In genomic region chr6:58596294-58596653, GRCm38 (mm10) we compare ENCODE assay signal across 9 mouse cellular contexts. TPM values are rescaled to one million over a fixed set of nuclear protein-coding genes. Genes with fewer than 3 reads are reported as not detected.
A peak's percentile ranks its signal among the peaks of the same experiment; 100 is the strongest.
DNase-seq lines count a peak whose midpoint lies in the region; ATAC-seq and TF ChIP-seq lines count a peak whose summit lies in the region.
"Had no signal": no experiment of that assay in that cellular context is flagged by ENCODE, and none has a peak within 500 bp of the region (broad histone marks: within the 10 kb centered on the region; RNA-seq: fewer than 3 reads in every experiment).

No protein-coding gene starts in this region.

- 15% methylated on average over 16 of the region's 16 CpGs for WGBS in cerebellum, adult 2 months
- 17% methylated on average over 16 of the region's 16 CpGs for WGBS in midbrain, embryonic 10.5 days

- H3K27ac ChIP-seq in cerebellum, adult 2 months (ENCODE audit: insufficient read depth, low read length) = peak overlapping the region; percentile 59; the same call in 1 of the 2 replicates
- H3K27ac ChIP-seq in midbrain, embryonic 10.5 days (replicated peaks) = peak overlapping the region; percentile 79

- intact Hi-C loops in left cerebral cortex, postnatal 25 days (cut with DNase I) = no loop called here

- no peaks in the 10 kb centered on the region for H3K27me3 ChIP-seq in cerebellum, adult 2 months (ENCODE audit: control insufficient read depth, insufficient read depth, low read length)
- no peaks in the 10 kb centered on the region for H3K27me3 ChIP-seq in midbrain, embryonic 10.5 days (ENCODE audit: low read depth, poor library complexity, severe bottlenecking)
- H3K27me3 ChIP-seq in splenic B cell, adult 2 months (ENCODE audit: control insufficient read depth, insufficient read depth, low read length, poor library complexity, severe bottlenecking) = no peaks in the 10 kb centered on the region
- H3K27me3 ChIP-seq: Patski had no signal

- H3K4me1 ChIP-seq in cerebellum, adult 2 months (ENCODE audit: control insufficient read depth, insufficient read depth, low read length) = no peaks in the 10 kb centered on the region
- H3K4me1 ChIP-seq in midbrain, embryonic 10.5 days = peaks cover 26% of the 10 kb centered on the region

- no peaks in the 10 kb centered on the region for H3K36me3 ChIP-seq in midbrain, embryonic 10.5 days
- H3K36me3 ChIP-seq in splenic B cell, adult 2 months (ENCODE audit: control insufficient read depth, insufficient read depth, low read length, poor library complexity, severe bottlenecking) = no peaks in the 10 kb centered on the region

- no peak for TF ChIP-seq CTCF in cerebellum, adult 2 months (IDR thresholded peaks at IDR 0.05; ENCODE audit: borderline replicate concordance, insufficient read depth, low read depth, low read length)

- no peak for DNase-seq in cerebellum, adult 2 months
- DNase-seq in cerebellum, postnatal 36 days = no peak
- DNase-seq in T-cell, adult 2 months (ENCODE audit: low spot score) = peak; percentile 32
- peak; percentile 18 to 32 for DNase-seq in left cerebral cortex, postnatal 25 days (ENCODE audit: low spot score in 2 of 2)
- peak; percentile 58 for DNase-seq in midbrain, embryonic 10.5 days (ENCODE audit: low spot score)
- DNase-seq in splenic B cell, adult 2 months (ENCODE audit: low read depth, low spot score) = peak; percentile 35

- 0 out of 2 replicates have a peak, but pooled peaks have one; percentile 23 for ATAC-seq in erythroid progenitor cell, adult 5-6 weeks (replicated peaks; ENCODE audit: low FRiP score, poor library complexity, severe bottlenecking)
- peak; percentile 56 to 64 for ATAC-seq in hematopoietic stem cell, adult 5-6 weeks (replicated peaks in 1 of 2; ENCODE audit: insufficient read depth in 1 of 2, low FRiP score in 2 of 2, low TSS enrichment in 1 of 2, low read depth in 1 of 2, poor library complexity in 2 of 2, severe bottlenecking in 2 of 2)

- H3K4me3 ChIP-seq in cerebellum, adult 2 months (replicated peaks; ENCODE audit: insufficient read depth, low read depth, low read length) = peak overlapping the region; percentile 59
- H3K4me3 ChIP-seq in midbrain, embryonic 10.5 days = peak overlapping the region; percentile 47

- H3K9me3 ChIP-seq in midbrain, embryonic 10.5 days (replicated peaks) = peaks cover 6% of the 10 kb centered on the region

- TF ChIP-seq POLR2A in cerebellum, adult 2 months (IDR thresholded peaks at IDR 0.05; ENCODE audit: borderline replicate concordance, insufficient read depth, low read length) = no peak

RNA-seq across cellular contexts. Expression of gene Abcg2, which starts 12.0 kb away (rescaled TPM):
- 16.4 and 16.8 TPM in 2 replicates for polyA plus RNA-seq in cerebellum, adult 2 months (2012; rRNA removed)
- total RNA-seq in erythroid progenitor cell, adult 5-6 weeks (2015; ENCODE audit: low replicate concordance) = 226 and 296 TPM in 2 replicates
- 601 and 799 TPM in 2 replicates for total RNA-seq in erythroid progenitor cell, adult 5-6 weeks (2017; ENCODE audit: low replicate concordance)
- 67.7 and 97.2 TPM in 2 replicates for total RNA-seq in hematopoietic stem cell, adult 5-6 weeks (2017)
- total RNA-seq in left cerebral cortex, postnatal 25 days (2021) = 10 to 100 TPM; 21.1 to 23.2 TPM
- polyA plus RNA-seq in midbrain, embryonic 10.5 days (2016; fragmentation: Nextera tagmentation; extraction: Ambion mirVana) = 52.1 and 54.0 TPM in 2 replicates

Comparison
In these comparisons a context has a peak if more than half of its experiments do, and no peak if none do; other contexts are left out.
1. DNase-seq: peak in T-cell, adult 2 months (single experiment), left cerebral cortex, postnatal 25 days (2 of 2), midbrain, embryonic 10.5 days (single experiment) and splenic B cell, adult 2 months (single experiment); none in cerebellum, adult 2 months (0 of 2) and cerebellum, postnatal 36 days (0 of 2).